In genomic region chr4:148879631-148880030, GRCm38 (mm10) we compare ENCODE assay signal across 24 mouse cellular contexts.
DNase-seq lines count a peak whose midpoint lies in the region; ATAC-seq and TF ChIP-seq lines count a peak whose summit lies in the region.
"Had no signal": no experiment of that assay in that cellular context is flagged by ENCODE, and none has a peak within 500 bp of the region (broad histone marks: within the 10 kb centered on the region; RNA-seq: fewer than 3 reads in every experiment).

No protein-coding gene starts in this region.

- no peak overlapping the region for H3K4me3 ChIP-seq in heart, adult 2 months
- H3K4me3 ChIP-seq in heart, embryonic 13.5 days, result no peak overlapping the region
- H3K4me3 ChIP-seq in midbrain, embryonic 10.5 days, result no peak overlapping the region
- no peak overlapping the region for H3K4me3 ChIP-seq in midbrain, embryonic 16.5 days (ENCODE audit: low read depth, low read length)
- no peak overlapping the region for H3K4me3 ChIP-seq in forebrain, embryonic 15.5 days
- H3K4me3 ChIP-seq: embryonic facial prominence, embryonic 15.5 days; erythroblast, embryonic 14.5 days; forebrain, embryonic 10.5 days; hindbrain, embryonic 12.5 days had no signal

- peaks cover 32% of the 10 kb centered on the region for H3K4me1 ChIP-seq in heart, adult 2 months (ENCODE audit: control insufficient read depth, insufficient read depth, low read length)
- peaks cover 83% of the 10 kb centered on the region for H3K4me1 ChIP-seq in heart, embryonic 13.5 days
- H3K4me1 ChIP-seq in midbrain, embryonic 10.5 days, result peaks cover 75% of the 10 kb centered on the region
- H3K4me1 ChIP-seq in midbrain, embryonic 16.5 days (ENCODE audit: control insufficient read depth, insufficient read depth, low read length), result peaks cover 17% of the 10 kb centered on the region
- H3K4me1 ChIP-seq in forebrain, embryonic 15.5 days, result peaks cover 39% of the 10 kb centered on the region

- H3K4me2 ChIP-seq in heart, embryonic 13.5 days, result peak overlapping the region; percentile 57
- no peak overlapping the region for H3K4me2 ChIP-seq in midbrain, embryonic 16.5 days (ENCODE audit: low read length)
- H3K4me2 ChIP-seq in forebrain, embryonic 15.5 days (replicated peaks), result no peak overlapping the region
- H3K4me2 ChIP-seq: embryonic facial prominence, embryonic 15.5 days; hindbrain, embryonic 12.5 days had no signal

- no peaks in the 10 kb centered on the region for H3K9me3 ChIP-seq in heart, embryonic 13.5 days
- H3K9me3 ChIP-seq in midbrain, embryonic 10.5 days (replicated peaks), result no peaks in the 10 kb centered on the region
- H3K9me3 ChIP-seq in midbrain, embryonic 16.5 days (replicated peaks; ENCODE audit: control insufficient read depth, low read length, poor library complexity, severe bottlenecking), result no peaks in the 10 kb centered on the region
- H3K9me3 ChIP-seq in forebrain, embryonic 15.5 days, result no peaks in the 10 kb centered on the region
- H3K9me3 ChIP-seq: embryonic facial prominence, embryonic 15.5 days; forebrain, embryonic 10.5 days; hindbrain, embryonic 12.5 days had no signal

- TF ChIP-seq EP300 in heart, adult 2 months (IDR thresholded peaks at IDR 0.05; ENCODE audit: insufficient read depth, low read depth, low read length), result no peak

- H3K9ac ChIP-seq in heart, adult 2 months (ENCODE audit: low read depth, low read length), result no peak overlapping the region
- peak overlapping the region; percentile 65 for H3K9ac ChIP-seq in heart, embryonic 13.5 days
- no peak overlapping the region for H3K9ac ChIP-seq in midbrain, embryonic 16.5 days (ENCODE audit: low read depth, low read length)
- no peak overlapping the region for H3K9ac ChIP-seq in forebrain, embryonic 15.5 days (replicated peaks)
- H3K9ac ChIP-seq: embryonic facial prominence, embryonic 15.5 days; hindbrain, embryonic 12.5 days had no signal

- DNase-seq in heart, adult 2 months, result no peak
- no peak for DNase-seq in heart, postnatal 10 days
- DNase-seq in heart, adult 18-20 months, result no peak
- DNase-seq in midbrain, embryonic 10.5 days (ENCODE audit: low spot score), result no peak
- DNase-seq: adrenal gland, adult 2 months; adrenal gland, postnatal 25 days; cerebellum, adult 11 months; cerebellum, adult 8-10 months; cerebellum, postnatal 14 days; embryo, embryonic 11 days; gastrocnemius, postnatal 14 days; kidney, adult 11 months; kidney, adult 9 months had no signal

- 51% methylated on average over 3 of the region's 3 CpGs for WGBS in heart, adult 2 months
- WGBS in heart, embryonic 13.5 days, result 44% methylated on average over 3 of the region's 3 CpGs
- WGBS in midbrain, embryonic 10.5 days, result 85% methylated on average over 3 of the region's 3 CpGs
- WGBS in midbrain, embryonic 16.5 days, result 81% methylated on average over 3 of the region's 3 CpGs
- WGBS in forebrain, embryonic 15.5 days, result 91% methylated on average over 3 of the region's 3 CpGs

- no peak for ATAC-seq in heart, embryonic 13.5 days (ENCODE audit: extremely low read depth, insufficient number of reproducible peaks, low FRiP score, low TSS enrichment)
- no peak for ATAC-seq in midbrain, embryonic 16.5 days
- ATAC-seq in megakaryocyte-erythroid progenitor cell, adult 5-6 weeks (replicated peaks; ENCODE audit: low FRiP score, low TSS enrichment, poor library complexity, severe bottlenecking), result peak; percentile 49
- ATAC-seq in forebrain, embryonic 15.5 days (replicated peaks), result no peak
- ATAC-seq: forebrain, embryonic 14.5 days; hindbrain, postnatal 0 days had no signal

- no peaks in the 10 kb centered on the region; the same call in 1 of the 2 replicates for H3K36me3 ChIP-seq in heart, adult 2 months (ENCODE audit: control insufficient read depth, insufficient read depth, low read length)
- H3K36me3 ChIP-seq in heart, embryonic 13.5 days, result no peaks in the 10 kb centered on the region
- H3K36me3 ChIP-seq in midbrain, embryonic 10.5 days, result no peaks in the 10 kb centered on the region
- no peaks in the 10 kb centered on the region; the same call in 1 of the 2 replicates for H3K36me3 ChIP-seq in midbrain, embryonic 16.5 days (ENCODE audit: control insufficient read depth, insufficient read depth, low read length)
- no peaks in the 10 kb centered on the region for H3K36me3 ChIP-seq in forebrain, embryonic 15.5 days
- H3K36me3 ChIP-seq: embryonic facial prominence, embryonic 15.5 days; forebrain, embryonic 10.5 days; hindbrain, embryonic 12.5 days had no signal

- TF ChIP-seq POLR2A in heart, adult 2 months (IDR thresholded peaks at IDR 0.05; ENCODE audit: insufficient read depth, low read depth, low read length), result no peak

- no peaks in the 10 kb centered on the region for H3K79me2 ChIP-seq in heart, adult 2 months (replicated peaks; ENCODE audit: control insufficient read depth, insufficient read depth, low read length)

- H3K27me3 ChIP-seq in heart, adult 2 months (ENCODE audit: control insufficient read depth, insufficient read depth, low read length), result no peaks in the 10 kb centered on the region
- 0 out of 2 replicates have a peak, but pooled peaks cover 2% of the 10 kb centered on the region for H3K27me3 ChIP-seq in heart, embryonic 13.5 days (replicated peaks)
- H3K27me3 ChIP-seq in midbrain, embryonic 10.5 days (ENCODE audit: low read depth, poor library complexity, severe bottlenecking), result peaks cover 100% of the 10 kb centered on the region
- H3K27me3 ChIP-seq in midbrain, embryonic 16.5 days (ENCODE audit: control insufficient read depth, insufficient read depth, low read depth, low read length), result peaks cover 35% of the 10 kb centered on the region
- peaks cover 45% of the 10 kb centered on the region for H3K27me3 ChIP-seq in forebrain, embryonic 15.5 days

- TF ChIP-seq CTCF in heart, adult 2 months (IDR thresholded peaks at IDR 0.05), result no peak

- peak overlapping the region; percentile 78 for H3K27ac ChIP-seq in heart, adult 2 months
- peak overlapping the region; percentile 98 for H3K27ac ChIP-seq in heart, embryonic 13.5 days (replicated peaks)
- 0 out of 2 replicates have a peak overlapping the region, but pooled peaks have one; percentile 42 for H3K27ac ChIP-seq in midbrain, embryonic 10.5 days (replicated peaks)
- H3K27ac ChIP-seq in midbrain, embryonic 16.5 days (ENCODE audit: low read length), result no peak overlapping the region
- no peak overlapping the region for H3K27ac ChIP-seq in forebrain, embryonic 15.5 days (replicated peaks)
- H3K27ac ChIP-seq: embryonic facial prominence, embryonic 15.5 days; hindbrain, embryonic 12.5 days; hindbrain, postnatal 0 days; kidney, postnatal 0 days had no signal

- intact Hi-C loops in heart, adult 2 months (cut with DNase I), result loop anchor here (2.0 to 5.0 kb wide), 3 partner anchors 43 to 75 kb away; partner anchors contain the start of gene Casz1
- intact Hi-C loops in heart, postnatal 10 days (cut with DNase I), result no loop called here

Comparison
In these comparisons a context has a peak if more than half of its experiments do, and no peak if none do; other contexts are left out.
1. H3K27ac ChIP-seq: peak in heart, adult 2 months (single experiment), heart, embryonic 13.5 days (single experiment) and midbrain, embryonic 10.5 days (single experiment); none in midbrain, embryonic 16.5 days (single experiment) and forebrain, embryonic 15.5 days (single experiment).